Mouse (Mus musculus): ENCODE measurements around the gene Nr3c2.

DNA sequence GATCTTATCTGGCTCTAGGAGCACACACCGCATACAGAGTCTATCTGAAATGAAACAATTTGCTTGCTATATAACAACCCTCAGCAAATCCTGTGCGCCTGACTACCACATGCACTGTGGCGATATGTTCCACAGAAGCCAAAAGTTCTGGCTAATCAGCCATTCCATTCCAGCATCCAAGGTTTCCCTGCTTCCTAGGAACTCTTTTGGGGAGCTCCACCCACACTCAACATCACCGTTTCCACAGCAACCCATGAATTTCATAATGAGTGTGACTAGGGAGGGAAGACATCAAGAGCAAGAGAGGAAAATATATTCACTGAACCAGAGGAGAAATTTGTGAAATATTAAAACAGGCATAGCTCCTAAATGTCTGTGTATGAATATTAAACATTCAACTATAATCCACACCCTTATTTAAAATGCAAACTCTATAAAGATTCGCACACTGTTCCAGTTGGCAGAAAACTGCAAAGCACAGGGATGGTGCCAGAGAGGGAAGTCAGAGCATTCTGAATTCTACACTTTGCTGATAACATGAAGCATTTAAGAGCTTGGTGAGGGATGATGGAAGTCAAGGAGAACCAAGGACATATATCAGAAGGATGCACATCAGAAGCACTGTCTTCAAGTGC is 357.3 kb downstream of the Nr3c2 start:
- TF ChIP-seq CTCF (IDR thresholded peaks at IDR 0.05; ENCODE audit: low read depth, low read length) (no peak), POLR2A (IDR thresholded peaks at IDR 0.05; ENCODE audit: borderline replicate concordance, low read depth, low read length) (no peak)
